Mouse (Mus musculus): ENCODE results near the gene Obsl1.

DNA sequence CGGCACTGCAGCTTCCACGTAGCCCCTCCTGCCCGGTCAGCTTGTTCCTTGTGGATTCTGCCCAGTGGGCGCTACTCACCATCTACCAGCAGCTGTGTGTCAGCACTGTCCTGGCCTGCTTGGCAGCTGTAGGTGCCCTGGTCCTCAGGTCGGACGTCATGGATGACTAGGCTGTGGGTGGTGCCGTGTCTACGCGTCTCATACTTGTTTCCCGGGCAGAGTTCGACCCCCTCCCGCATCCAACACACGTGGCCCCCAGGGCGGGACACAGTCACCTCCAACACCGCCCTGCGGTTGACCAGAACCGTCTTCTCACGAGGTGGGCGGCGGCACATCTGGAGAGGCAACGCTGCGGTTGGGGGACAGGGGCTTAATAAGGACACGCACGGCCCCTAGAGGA is 19.7 kb downstream of the Obsl1 start:
- TF ChIP-seq CTCF (IDR thresholded peaks at IDR 0.05; ENCODE audit: low read depth, low read length) = no peak
- no peak for TF ChIP-seq POLR2A (IDR thresholded peaks at IDR 0.05; ENCODE audit: extremely low read depth, insufficient read depth, low read length)

Data from liver, adult 2 months (tissue).